Mouse (Mus musculus): ENCODE results near the gene 4931406C07Rik.

Gene 4931406C07Rik

GRCm38 (mm10) chr9:15289251-15289650 is 17.0 kb downstream of the 4931406C07Rik start:
- DNase-seq (ENCODE audit: low read depth in 2 of 2, low spot score in 2 of 2) = no peak

GRCm38 (mm10) chr9:15288402-15288801 is 17.8 kb downstream of the 4931406C07Rik start:
- no peak for DNase-seq (ENCODE audit: low read depth in 2 of 2, low spot score in 2 of 2)

GRCm38 (mm10) chr9:15287846-15288245 is 18.4 kb downstream of the 4931406C07Rik start:
- DNase-seq (ENCODE audit: low read depth in 2 of 2, low spot score in 2 of 2) = no peak

GRCm38 (mm10) chr9:15285443-15285842 is 20.8 kb downstream of the 4931406C07Rik start:
- peak in 1 of 2 experiments; percentile 33 for DNase-seq (ENCODE audit: low read depth in 2 of 2, low spot score in 2 of 2)

- no peak for DNase-seq (ENCODE audit: low read depth in 2 of 2, low spot score in 2 of 2)
Observed at GRCm38 (mm10) chr9:15280491-15280879, 25.8 kb downstream of the 4931406C07Rik start.

- DNase-seq (ENCODE audit: low read depth in 2 of 2, low spot score in 2 of 2) = peak; percentile 83 to 85
Observed at GRCm38 (mm10) chr9:15279649-15280490, 26.4 kb downstream of the 4931406C07Rik start, which contains the start of gene Med17. Gene Med17, minus strand, starts transcription at chr9:15279931.

- no peak for DNase-seq (ENCODE audit: low read depth in 2 of 2, low spot score in 2 of 2)
Observed at GRCm38 (mm10) chr9:15279139-15279648, 27.1 kb downstream of the 4931406C07Rik start.

- DNase-seq (ENCODE audit: low read depth in 2 of 2, low spot score in 2 of 2) = no peak
Observed at GRCm38 (mm10) chr9:15278343-15278742, 27.9 kb downstream of the 4931406C07Rik start.

GRCm38 (mm10) chr9:15276855-15277254 is 29.4 kb downstream of the 4931406C07Rik start:
- no peak for DNase-seq (ENCODE audit: low read depth in 2 of 2, low spot score in 2 of 2)

- DNase-seq (ENCODE audit: low read depth in 2 of 2, low spot score in 2 of 2) = no peak
Observed at GRCm38 (mm10) chr9:15273981-15274380, 32.3 kb downstream of the 4931406C07Rik start.

GRCm38 (mm10) chr9:15263487-15263886 is 42.8 kb downstream of the 4931406C07Rik start:
- DNase-seq (ENCODE audit: low read depth in 2 of 2, low spot score in 2 of 2) = no peak

GRCm38 (mm10) chr9:15261980-15262379 is 44.3 kb downstream of the 4931406C07Rik start:
- no peak for DNase-seq (ENCODE audit: low read depth in 2 of 2, low spot score in 2 of 2)

GRCm38 (mm10) chr9:15256214-15256613 is 50.0 kb downstream of the 4931406C07Rik start:
- DNase-seq (ENCODE audit: low read depth in 2 of 2, low spot score in 2 of 2) = no peak

GRCm38 (mm10) chr9:15254501-15254900 is 51.7 kb downstream of the 4931406C07Rik start:
- no peak for DNase-seq (ENCODE audit: low read depth in 2 of 2, low spot score in 2 of 2)

- DNase-seq (ENCODE audit: low read depth in 2 of 2, low spot score in 2 of 2) = no peak
Observed at GRCm38 (mm10) chr9:15252196-15252595, 54.1 kb downstream of the 4931406C07Rik start.

- DNase-seq (ENCODE audit: low read depth in 2 of 2, low spot score in 2 of 2) = no peak
Observed at GRCm38 (mm10) chr9:15250376-15250775, 55.9 kb downstream of the 4931406C07Rik start.

- DNase-seq (ENCODE audit: low read depth in 2 of 2, low spot score in 2 of 2) = no peak
Observed at GRCm38 (mm10) chr9:15245319-15246075, 60.8 kb downstream of the 4931406C07Rik start.

GRCm38 (mm10) chr9:15242130-15242529 is 64.1 kb downstream of the 4931406C07Rik start:
- DNase-seq (ENCODE audit: low read depth in 2 of 2, low spot score in 2 of 2) = no peak

GRCm38 (mm10) chr9:15241596-15241939 is 64.7 kb downstream of the 4931406C07Rik start:
- peak in 1 of 2 experiments; percentile 6 for DNase-seq (ENCODE audit: low read depth in 2 of 2, low spot score in 2 of 2)

- no peak for DNase-seq (ENCODE audit: low read depth in 2 of 2, low spot score in 2 of 2)
Observed at GRCm38 (mm10) chr9:15240863-15241595, 65.2 kb downstream of the 4931406C07Rik start.

- no peak for DNase-seq (ENCODE audit: low read depth in 2 of 2, low spot score in 2 of 2)
Observed at GRCm38 (mm10) chr9:15240006-15240405, 66.2 kb downstream of the 4931406C07Rik start.

Data from CD8-positive naive resting alpha-beta T cell, adult 2 months (primary cell).